ENCODE assay signal across 23 mouse cellular contexts in the genomic region with DNA sequence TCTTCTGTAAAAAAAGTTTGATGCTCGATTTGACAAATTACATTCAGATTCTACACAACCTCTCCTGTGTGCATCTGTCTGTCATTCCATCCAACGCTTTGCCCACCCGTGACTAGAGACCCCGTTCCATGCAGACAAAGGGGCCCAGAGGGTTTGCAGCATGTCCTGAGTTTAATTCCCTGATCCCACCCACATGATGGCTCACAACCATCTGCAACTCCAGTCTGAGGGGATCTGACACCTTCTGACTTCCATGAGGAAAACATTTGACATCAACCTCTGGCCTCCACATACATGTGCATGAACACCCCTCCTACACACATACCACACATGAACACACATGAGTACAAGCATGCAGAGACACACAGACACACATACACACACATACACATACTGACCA. TPM values are rescaled to one million over a fixed set of nuclear protein-coding genes. Genes with fewer than 3 reads are reported as not detected.
DNase-seq lines count a peak whose midpoint lies in the region; ATAC-seq and TF ChIP-seq lines count a peak whose summit lies in the region.
"Had no signal": no experiment of that assay in that cellular context is flagged by ENCODE, and none has a peak within 500 bp of the region (broad histone marks: within the 10 kb centered on the region; RNA-seq: fewer than 3 reads in every experiment).

No protein-coding gene starts in this region.

- H3K4me2 ChIP-seq in heart, embryonic 13.5 days = no peak overlapping the region
- H3K4me2 ChIP-seq: forebrain, embryonic 13.5 days; hindbrain, embryonic 14.5 days had no signal

- intact Hi-C loops in heart, postnatal 10 days (cut with DNase I) = no loop called here

- no peaks in the 10 kb centered on the region for H3K27me3 ChIP-seq in heart, embryonic 13.5 days (replicated peaks)
- H3K27me3 ChIP-seq in MEL (ENCODE audit: control insufficient read depth in 1 of 2, insufficient read depth in 2 of 2, low read length in 2 of 2) = no peaks in the 10 kb centered on the region
- H3K27me3 ChIP-seq: forebrain, embryonic 13.5 days had no signal

- H3K4me1 ChIP-seq in heart, embryonic 13.5 days = 0 out of 2 replicates have a peak, but pooled peaks cover 7% of the 10 kb centered on the region
- peaks cover 16 to 28% of the 10 kb centered on the region in 2 experiments for H3K4me1 ChIP-seq in MEL (ENCODE audit: control insufficient read depth in 1 of 2, insufficient read depth in 2 of 2, low read length in 2 of 2)
- H3K4me1 ChIP-seq: forebrain, embryonic 10.5 days; forebrain, embryonic 13.5 days had no signal

- no peak for TF ChIP-seq RAD21 in MEL (IDR thresholded peaks at IDR 0.05; ENCODE audit: low read depth, low read length)

- H3K9me3 ChIP-seq in heart, embryonic 13.5 days = peaks cover 7% of the 10 kb centered on the region; the same call in 1 of the 2 replicates
- no peaks in the 10 kb centered on the region for H3K9me3 ChIP-seq in MEL (replicated peaks; ENCODE audit: insufficient read depth, low read length)
- H3K9me3 ChIP-seq: forebrain, embryonic 13.5 days had no signal

- H3K9ac ChIP-seq in heart, embryonic 13.5 days = no peak overlapping the region
- H3K9ac ChIP-seq in MEL (ENCODE audit: control insufficient read depth, low read depth, low read length, poor library complexity, severe bottlenecking) = no peak overlapping the region
- H3K9ac ChIP-seq: forebrain, embryonic 13.5 days; hindbrain, embryonic 14.5 days had no signal

- 87% methylated on average over 4 of the region's 4 CpGs for WGBS in heart, embryonic 13.5 days

- TF ChIP-seq EP300 in MEL (IDR thresholded peaks at IDR 0.05; ENCODE audit: low read depth in 1 of 2, low read length in 2 of 2) = no peak

- no peak for TF ChIP-seq POLR2A in MEL (IDR thresholded peaks at IDR 0.05; ENCODE audit: control insufficient read depth in 1 of 2, insufficient read depth in 1 of 2, low read depth in 1 of 2, low read length in 2 of 2, poor library complexity in 1 of 2)

- H3K79me2 ChIP-seq in MEL (ENCODE audit: control insufficient read depth, insufficient read depth, low read length, poor library complexity) = peaks cover 7% of the 10 kb centered on the region; the same call in 1 of the 2 replicates

- H3K4me3 ChIP-seq in heart, embryonic 13.5 days = no peak overlapping the region
- no peak overlapping the region for H3K4me3 ChIP-seq in MEL (ENCODE audit: control insufficient read depth in 1 of 2, insufficient read depth in 1 of 2, low read depth in 2 of 2, low read length in 2 of 2)
- H3K4me3 ChIP-seq: forebrain, embryonic 10.5 days; forebrain, embryonic 13.5 days had no signal

- no peak for ATAC-seq in heart, embryonic 13.5 days (ENCODE audit: extremely low read depth, insufficient number of reproducible peaks, low FRiP score, low TSS enrichment)
- no peak for ATAC-seq in activated CD4-positive, CD25-positive, alpha-beta regulatory T cell, adult 4 months
- ATAC-seq: CD4-positive, CD25-positive, alpha-beta regulatory T cell, adult 4 months; forebrain, embryonic 13.5 days; forebrain, embryonic 16.5 days; hindbrain, postnatal 0 days; inflammation-experienced regulatory T-cells, adult 6 months; intestine, embryonic 16.5 days had no signal

- DNase-seq in heart, postnatal 10 days = no peak
- DNase-seq in ES-CJ7 (ENCODE audit: low read depth, low spot score) (peak; percentile 23), MEL (ENCODE audit: low read depth, low spot score) (peak; percentile 42)
- no peak for DNase-seq in left cerebral cortex, adult 11 months (ENCODE audit: low spot score)
- DNase-seq: adrenal gland, adult 8-10 months; adrenal gland, postnatal 25 days; cerebellum, adult 11-12 months; cerebellum, adult 8-10 months; cerebellum, postnatal 14 days; gastrocnemius, postnatal 10 days; gastrocnemius, postnatal 36 days; heart, postnatal 4 days; kidney, adult 18-20 months had no signal

- 0 out of 2 replicates have a peak overlapping the region, but pooled peaks have one; percentile 42 for H3K27ac ChIP-seq in heart, embryonic 13.5 days (replicated peaks)
- H3K27ac ChIP-seq in MEL (ENCODE audit: control insufficient read depth, low read depth, low read length) = peak overlapping the region; percentile 6; the same call in 1 of the 2 replicates
- H3K27ac ChIP-seq: forebrain, embryonic 10.5 days; forebrain, embryonic 13.5 days; hindbrain, embryonic 14.5 days; hindbrain, postnatal 0 days had no signal

- peaks cover 43% of the 10 kb centered on the region for H3K36me3 ChIP-seq in heart, embryonic 13.5 days
- H3K36me3 ChIP-seq in MEL (ENCODE audit: control insufficient read depth in 1 of 2, insufficient read depth in 2 of 2, low read length in 2 of 2) = peaks cover 2 to 24% of the 10 kb centered on the region in 2 experiments; a peak in 2 of 4 replicates

- no peak for TF ChIP-seq CTCF in MEL (IDR thresholded peaks at IDR 0.05 in 2 of 3, conservative IDR thresholded peaks at IDR 0.05 in 1 of 3; ENCODE audit: control insufficient read depth in 1 of 3, insufficient read depth in 1 of 3, low read depth in 2 of 3, low read length in 3 of 3, poor library complexity in 1 of 3, severe bottlenecking in 1 of 3)

TF ChIP-seq in MEL, 35 proteins besides CTCF, POLR2A, EP300 and RAD21:
- no peak for TF ChIP-seq TBP (IDR thresholded peaks at IDR 0.05; ENCODE audit: low read depth, low read length)
- TF ChIP-seq GABPA (IDR thresholded peaks at IDR 0.05; ENCODE audit: low read depth, low read length) = no peak

RNA-seq across cellular contexts. Expression of gene Tfcp2, which starts 10.4 kb away (rescaled TPM):
- polyA plus RNA-seq in heart, embryonic 13.5 days (2015; fragmentation: Nextera tagmentation; extraction: Ambion mirVana) = 19.2 and 20.6 TPM in 2 replicates
- total RNA-seq in heart, postnatal 10 days (2021) = 10 to 100 TPM; 13.3 to 15.0 TPM
- total RNA-seq in MEL (2012; rRNA removed) = 15.4 and 21.5 TPM in 2 replicates
- 10 to 100 TPM in 1 of 2 experiments, not detected in 1; 20.4 TPM for polyA plus RNA-seq in MEL (2012; ENCODE audit: insufficient read depth in 1 of 2, insufficient read length in 2 of 2, low read depth in 1 of 2, low replicate concordance in 2 of 2, missing spikeins in 1 of 2)
- polyA plus RNA-seq in activated CD4-positive, CD25-positive, alpha-beta regulatory T cell, adult 4 months (2017; shearing (Covaris generic)) = 1 to 10 TPM; 4.1 to 4.3 TPM

RNA-seq across cellular contexts. Expression of gene Csrnp2, which starts 46.1 kb away (rescaled TPM):
- 8.7 and 8.9 TPM in 2 replicates for polyA plus RNA-seq in heart, embryonic 13.5 days (2015; fragmentation: Nextera tagmentation; extraction: Ambion mirVana)
- total RNA-seq in heart, postnatal 10 days (2021) = 1 to 10 TPM; 2.8 to 5.0 TPM
- total RNA-seq in MEL (2012; rRNA removed) = 5.3 and 5.8 TPM in 2 replicates
- polyA plus RNA-seq in MEL (2012; ENCODE audit: insufficient read depth in 1 of 2, insufficient read length in 2 of 2, low read depth in 1 of 2, low replicate concordance in 2 of 2, missing spikeins in 1 of 2) = 1 to 10 TPM in 1 of 2 experiments, not detected in 1; 4.2 TPM
- polyA plus RNA-seq in activated CD4-positive, CD25-positive, alpha-beta regulatory T cell, adult 4 months (2017; shearing (Covaris generic)) = 1 to 10 TPM; 1.2 to 1.8 TPM

RNA-seq across cellular contexts. Expression of gene Pou6f1, which starts 58.4 kb away (rescaled TPM):
- 4.4 and 5.6 TPM in 2 replicates for polyA plus RNA-seq in heart, embryonic 13.5 days (2015; fragmentation: Nextera tagmentation; extraction: Ambion mirVana)
- total RNA-seq in heart, postnatal 10 days (2021) = 10 to 100 TPM; 20.9 to 21.6 TPM
- 0.46 and 0.59 TPM in 2 replicates for total RNA-seq in MEL (2012; rRNA removed)
- polyA plus RNA-seq in MEL (2012; ENCODE audit: insufficient read depth in 1 of 2, insufficient read length in 2 of 2, low read depth in 1 of 2, low replicate concordance in 2 of 2, missing spikeins in 1 of 2) = 1 to 10 TPM in 1 of 2 experiments, not detected in 1; 2.5 TPM
- 1 to 10 TPM; 7.5 to 9.1 TPM for polyA plus RNA-seq in activated CD4-positive, CD25-positive, alpha-beta regulatory T cell, adult 4 months (2017; shearing (Covaris generic))

Comparison
In these comparisons a context has a peak if more than half of its experiments do, and no peak if none do; other contexts are left out.
1. DNase-seq: peak in ES-CJ7 (single experiment) and MEL (single experiment); none in heart, postnatal 10 days (0 of 2) and left cerebral cortex, adult 11 months (single experiment).